Mouse (Mus musculus) gastrocnemius, adult 8-10 months (tissue): ENCODE measurements around the gene Olfr1415. TPM values are rescaled to one million over a fixed set of nuclear protein-coding genes. Genes with fewer than 3 reads are reported as not detected.
"Not testable (repeated sequence)": the region's sequence is repeated elsewhere in the genome, so short reads cannot be mapped to it uniquely, and the experiment has no call there.

Experiments
- DNase-seq, 2 experiments: peaks; one replicate each; pipeline ENCODE4 v3.0.0; 2022; ENCODE audit warnings: low spot score in 2 of 2
- total RNA-seq, 4 experiments: library from RNA; stranded (reverse); gene quantifications; 2 replicates each; pipeline ENCODE4 v1.2.4; 2022

Olfr1415 gene
- total RNA-seq: not detected

- DNase-seq: no peak
These were observed at the start of gene Olfr1415 for GRCm38 (mm10) chr1:92496001-92496400. Gene Olfr1415 (minus strand): TSS chr1:92496101.

DNA sequence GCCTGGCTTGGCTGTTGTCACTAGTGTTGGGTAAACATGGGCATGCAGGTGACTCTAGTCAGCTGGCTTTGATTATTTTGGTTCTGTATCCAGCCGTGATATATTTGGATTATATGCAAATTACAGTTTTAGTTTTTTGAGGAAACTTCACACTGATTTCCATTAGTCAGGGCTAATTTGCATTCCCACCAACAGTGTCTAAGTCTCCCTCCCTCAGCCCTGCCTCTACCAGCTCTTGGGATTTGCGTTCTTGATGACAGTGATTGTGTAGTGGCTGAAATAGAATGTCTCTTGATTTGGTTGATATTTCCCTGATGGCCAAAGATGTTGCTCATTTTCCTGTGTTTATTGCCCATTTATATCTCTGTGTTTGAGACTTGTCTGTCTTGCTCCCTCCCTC, 43.2 kb upstream of the Olfr1415 start:
- no peak for DNase-seq

GRCm38 (mm10) chr1:92536972-92537371, 41.1 kb upstream of the Olfr1415 start:
- no peak for DNase-seq

- DNase-seq: no peak
These were observed 27.9 kb upstream of the Olfr1415 start for GRCm38 (mm10) chr1:92523764-92524163.

GRCm38 (mm10) chr1:92521376-92521775, 25.5 kb upstream of the Olfr1415 start:
- DNase-seq: no peak

- no peak for DNase-seq
These were observed 23.1 kb upstream of the Olfr1415 start for GRCm38 (mm10) chr1:92519046-92519445.

DNA sequence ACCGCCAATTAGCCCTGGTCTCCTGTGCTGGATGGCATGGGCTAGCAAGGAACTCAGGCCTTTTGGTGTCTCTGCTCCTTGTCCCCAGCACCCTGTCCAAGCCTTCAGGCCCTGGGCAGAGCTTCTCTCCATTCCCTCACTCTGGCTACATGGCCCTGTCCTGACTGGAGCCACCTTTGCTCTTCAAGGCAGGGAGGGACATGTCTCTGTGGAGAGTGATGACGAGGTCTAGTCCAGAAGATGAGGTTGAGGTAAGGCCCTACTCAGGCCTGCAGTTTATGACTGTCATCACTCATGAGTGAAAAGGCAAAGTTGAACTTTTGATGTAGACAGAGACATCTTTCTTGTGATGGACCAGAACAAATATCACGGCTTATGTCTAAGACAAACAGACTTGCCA, 22.7 kb upstream of the Olfr1415 start, which contains the start of gene Olfr1414:
Olfr1414 (minus strand) TSS at position 101 of the 400 bp plus-strand sequence.
- DNase-seq: no peak

DNA sequence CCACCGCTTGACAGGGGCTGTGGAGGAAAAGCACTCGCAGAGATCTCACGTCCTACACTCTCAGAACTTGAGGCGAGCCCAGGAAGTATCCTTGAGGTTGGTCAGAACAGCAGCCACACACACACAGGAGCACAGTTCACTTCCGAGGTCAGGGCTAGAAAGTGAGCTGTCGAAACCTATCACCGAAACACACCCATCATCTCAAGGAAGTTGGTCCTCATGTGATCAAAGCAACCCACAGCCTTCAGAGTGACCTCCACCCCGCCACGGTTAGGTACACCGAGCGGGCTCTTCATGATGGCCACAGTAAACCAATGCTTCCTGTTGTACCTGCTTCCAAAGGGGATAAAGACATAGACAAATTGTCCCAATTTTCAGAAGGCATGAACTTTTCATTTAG, 19.5 kb upstream of the Olfr1415 start:
- no peak for DNase-seq

- DNase-seq: not testable (repeated sequence)
These were observed 15.7 kb upstream of the Olfr1415 start for GRCm38 (mm10) chr1:92511646-92512045.

- no peak for DNase-seq
These were observed 10.9 kb downstream of the Olfr1415 start, which contains the start of gene Olfr1416 for GRCm38 (mm10) chr1:92485013-92485412. Gene Olfr1416 (minus strand): TSS chr1:92485113.

DNA sequence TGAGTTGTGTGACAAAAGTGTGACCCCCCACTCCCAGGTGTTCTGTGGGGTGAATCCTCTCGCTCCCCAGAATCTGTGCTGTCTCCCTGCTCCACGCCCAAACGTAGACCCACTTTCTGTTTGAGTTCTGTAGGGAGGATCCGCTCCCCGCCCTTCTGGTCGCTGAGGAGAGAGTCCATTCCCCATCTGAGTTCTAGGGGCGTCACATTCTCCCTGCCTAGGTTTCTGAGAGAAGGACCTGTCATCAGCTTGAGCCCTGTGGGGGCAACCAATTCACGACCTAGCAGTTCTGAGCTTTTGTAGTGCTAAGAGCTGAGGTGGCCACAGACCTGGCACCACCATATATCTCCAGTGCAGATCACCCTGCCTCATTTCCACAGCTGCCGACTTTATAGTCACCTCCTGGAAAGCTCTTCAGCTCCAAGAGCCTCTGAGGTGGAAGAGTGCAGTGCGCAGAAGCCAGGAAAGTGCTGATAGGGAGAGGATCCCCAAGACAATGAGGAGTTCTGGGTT, 21.8 kb downstream of the Olfr1415 start:
- DNase-seq: no peak

GRCm38 (mm10) chr1:92473165-92474041, 22.5 kb downstream of the Olfr1415 start, which contains the start of gene Ndufa10:
Gene Ndufa10 (minus strand): TSS chr1:92473860.
- DNase-seq: peak; percentile 88

DNA sequence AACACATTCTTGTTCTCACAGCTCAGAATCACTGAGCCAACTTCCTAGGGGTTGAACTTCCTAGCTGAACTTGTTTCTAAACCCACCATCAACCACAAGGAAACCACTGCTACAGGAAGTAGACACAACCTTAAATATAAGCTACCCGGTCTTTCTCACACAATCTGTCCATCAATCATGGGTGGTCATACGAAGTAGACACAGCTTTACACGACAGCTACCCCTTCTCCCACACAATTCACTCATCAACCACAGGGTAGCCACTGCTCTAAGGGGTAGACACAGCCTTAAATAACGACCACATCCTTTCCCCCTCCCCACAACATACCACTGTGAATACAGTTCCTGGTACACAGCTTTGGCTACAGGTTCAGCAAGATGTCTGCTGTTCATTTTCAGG, 27.0 kb downstream of the Olfr1415 start:
- DNase-seq: no peak

DNA sequence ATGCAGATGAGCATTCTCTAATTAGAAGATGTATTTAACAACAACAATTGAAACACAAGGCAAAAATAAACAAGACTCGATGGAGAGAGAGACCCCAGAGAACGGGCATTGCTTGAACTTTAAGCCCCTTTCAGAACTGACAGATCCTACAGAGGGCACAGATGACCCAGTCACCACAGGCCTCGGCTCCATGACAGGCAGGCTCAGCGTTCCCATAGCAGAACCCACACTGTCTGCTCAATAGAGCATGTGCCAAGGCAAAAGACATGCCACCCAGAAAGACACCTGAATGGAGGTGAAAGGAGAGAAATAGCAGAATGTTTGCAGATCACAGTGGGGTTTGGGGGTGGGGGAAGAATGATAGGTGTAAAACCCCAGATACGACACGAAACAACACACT, 37.5 kb downstream of the Olfr1415 start:
- DNase-seq: no peak

DNA sequence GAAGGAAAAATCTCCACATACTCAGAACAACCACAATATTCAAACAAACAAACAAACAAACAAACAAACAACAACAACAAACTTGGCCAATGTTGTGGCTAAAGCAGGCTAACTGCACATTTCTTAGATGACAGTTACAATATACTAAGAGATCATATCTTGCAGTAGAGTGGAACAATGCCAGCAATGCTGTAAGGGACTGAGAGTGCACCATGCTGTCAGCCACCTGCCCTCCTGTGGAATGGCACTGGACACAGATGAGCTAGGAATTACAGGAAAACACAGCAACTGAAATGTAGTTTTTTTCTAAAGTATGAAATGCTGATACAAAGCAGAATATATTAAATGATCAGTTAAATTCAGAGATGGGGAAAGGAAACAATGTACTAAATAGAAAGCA, 38.1 kb downstream of the Olfr1415 start:
- no peak for DNase-seq

- DNase-seq: no peak
These were observed 42.0 kb downstream of the Olfr1415 start for GRCm38 (mm10) chr1:92453751-92454445.

- no peak for DNase-seq
These were observed 47.6 kb downstream of the Olfr1415 start for GRCm38 (mm10) chr1:92448293-92448692.

DNA sequence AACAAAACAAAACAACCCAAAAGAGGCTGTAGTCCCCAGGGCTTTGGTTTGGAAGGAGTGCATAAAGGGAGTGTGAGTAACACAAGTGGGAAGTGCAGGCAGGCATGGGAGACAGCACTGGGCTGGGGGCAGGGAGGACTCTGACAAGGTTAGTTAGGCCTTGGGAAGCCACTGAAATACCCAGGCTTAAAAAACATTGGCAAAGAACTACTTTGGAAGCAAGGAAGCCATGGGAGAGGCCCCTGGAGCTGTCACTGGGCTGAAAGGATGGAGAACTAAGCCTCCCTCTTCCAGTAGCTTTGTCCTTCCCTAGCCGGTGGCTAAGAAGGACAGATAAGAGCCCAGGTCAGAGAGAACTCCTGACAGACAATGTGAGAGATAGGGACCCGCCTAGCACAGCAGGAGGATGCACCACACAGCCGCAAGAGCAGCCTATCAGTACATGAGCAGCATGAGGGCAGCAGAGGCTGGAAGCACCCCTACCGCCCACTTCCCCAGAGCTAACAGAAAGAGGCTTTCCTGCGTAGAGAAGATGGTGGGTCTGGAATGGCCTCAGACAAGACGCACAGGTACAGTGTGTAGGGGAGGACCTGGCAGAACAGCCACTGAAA, 54.3 kb downstream of the Olfr1415 start:
- no peak for DNase-seq

DNA sequence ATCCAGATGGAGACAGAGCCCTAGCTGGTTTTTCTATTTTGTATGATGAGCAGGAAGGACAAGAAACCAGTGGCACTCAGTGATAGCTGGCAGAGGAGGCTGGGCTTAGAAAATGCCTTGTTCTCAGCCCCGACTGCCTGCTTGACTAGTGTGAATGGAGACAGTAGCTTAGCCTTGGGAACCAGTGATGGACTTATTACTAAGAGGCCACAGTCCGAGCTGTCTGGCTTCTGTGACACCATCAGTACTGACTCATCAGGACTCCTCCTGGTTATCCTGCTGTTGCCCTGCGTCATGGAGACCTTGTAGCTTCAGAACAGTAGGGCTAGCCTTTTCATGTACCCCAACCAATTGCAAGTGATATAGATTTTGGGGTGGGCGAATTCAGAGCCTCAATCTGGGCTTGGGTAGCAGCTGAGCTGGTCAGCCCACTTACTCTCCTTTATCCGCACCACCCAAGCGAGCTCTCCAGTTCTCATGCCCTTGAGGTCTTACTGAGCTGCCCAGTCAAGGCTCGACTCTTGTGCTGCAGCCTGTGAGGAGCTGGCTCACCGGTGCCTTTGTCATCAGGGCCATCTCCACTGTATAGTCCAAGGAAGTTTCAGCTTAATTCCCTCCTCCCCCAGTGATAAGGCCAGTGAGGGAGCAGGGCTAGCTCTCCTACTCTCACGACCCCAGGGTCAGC, 55.7 kb downstream of the Olfr1415 start:
- no peak for DNase-seq
